Mouse (Mus musculus): ENCODE data around the gene Rnase11. TPM values are rescaled to one million over a fixed set of nuclear protein-coding genes. Genes with fewer than 3 reads are reported as not detected.
A peak's percentile ranks its signal among the peaks of the same experiment; 100 is the strongest.

Gene Rnase11
- polyA plus RNA-seq, 1 experiment: not detected

DNA sequence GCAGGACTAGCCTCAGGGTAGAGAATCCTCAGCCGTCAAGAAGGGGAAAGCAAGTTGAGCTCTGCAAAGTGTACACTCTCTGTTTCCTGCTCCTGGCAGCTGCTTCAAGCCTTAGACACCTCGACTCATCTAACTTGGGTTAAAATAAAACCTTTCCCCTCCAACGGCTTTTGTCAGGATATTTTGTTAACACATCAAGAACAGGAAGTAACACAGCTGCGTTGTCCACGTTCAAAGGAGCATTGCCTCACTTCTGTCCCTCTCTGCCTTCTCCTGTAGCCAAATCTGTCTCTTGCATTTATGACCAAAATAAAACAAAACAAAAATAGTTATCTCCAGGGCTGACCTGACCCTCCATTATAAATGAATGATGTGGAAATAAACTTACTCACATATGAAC lies 2.1 kb downstream of the Rnase11 start:
- H3K27me3 ChIP-seq (ENCODE audit: control insufficient read depth, insufficient read depth, insufficient read length): no peaks in the 10 kb centered on the region
- H3K4me3 ChIP-seq: no peak overlapping the region
- H3K79me2 ChIP-seq (ENCODE audit: control insufficient read depth, insufficient read depth): no peaks in the 10 kb centered on the region
- H3K4me2 ChIP-seq (ENCODE audit: low read depth): no peak overlapping the region
- TF ChIP-seq TCF12 (IDR thresholded peaks at IDR 0.05; ENCODE audit: insufficient read depth, poor library complexity, severe bottlenecking) (no peak), POLR2AphosphoS2 (IDR thresholded peaks at IDR 0.05; ENCODE audit: insufficient read length, low read depth) (no peak), CEBPB (IDR thresholded peaks at IDR 0.05; ENCODE audit: insufficient read depth, poor library complexity, severe bottlenecking) (no peak), SRF (IDR thresholded peaks at IDR 0.05; ENCODE audit: control insufficient read depth, insufficient read length, low read depth) (no peak), MAX (IDR thresholded peaks at IDR 0.05; ENCODE audit: low read depth) (no peak), MYOD1 (IDR thresholded peaks at IDR 0.05; ENCODE audit: control insufficient read depth in 1 of 3, insufficient read length in 2 of 3, low read depth in 2 of 3) (no peak), USF1 (IDR thresholded peaks at IDR 0.05; ENCODE audit: low read depth) (no peak), POLR2A (IDR thresholded peaks at IDR 0.05; ENCODE audit: insufficient read length, low read depth) (no peak)
- no peaks in the 10 kb centered on the region for H3K36me3 ChIP-seq (ENCODE audit: control insufficient read depth, insufficient read depth)
- H3ac ChIP-seq (ENCODE audit: control insufficient read depth, insufficient read length): no peak overlapping the region

DNA sequence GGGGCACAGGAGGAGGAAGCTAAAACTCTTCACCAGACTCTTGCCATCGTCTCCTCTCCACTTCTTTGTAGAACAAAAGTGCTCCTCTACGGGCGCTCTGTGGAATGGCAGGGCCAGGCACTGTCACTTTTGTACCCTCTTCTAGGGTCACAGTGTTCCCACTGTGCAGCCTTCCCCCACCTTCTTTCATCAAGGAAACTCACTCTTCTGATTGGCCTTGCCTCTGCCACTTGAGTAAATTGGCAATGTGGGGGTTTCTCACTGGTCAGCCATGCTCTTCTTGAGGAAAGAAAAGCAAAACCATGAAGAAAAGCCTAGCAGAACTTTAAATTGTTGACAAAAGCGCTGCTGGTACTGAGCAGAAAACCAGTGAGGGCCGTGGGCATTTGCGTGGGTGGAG lies 8.2 kb downstream of the Rnase11 start, which contains the start of gene Rnase9:
Rnase9 (minus strand) TSS at position 101 of the 400 bp plus-strand sequence.
- no peak for TF ChIP-seq SRF (IDR thresholded peaks at IDR 0.05; ENCODE audit: control insufficient read depth, insufficient read length, low read depth)
- no peak for TF ChIP-seq MYOG (IDR thresholded peaks at IDR 0.05; ENCODE audit: control insufficient read depth in 1 of 3, insufficient read depth in 1 of 3, insufficient read length in 2 of 3, low read depth in 2 of 3)
- TF ChIP-seq USF1 (IDR thresholded peaks at IDR 0.05; ENCODE audit: low read depth): no peak
- no peak for TF ChIP-seq TCF3 (IDR thresholded peaks at IDR 0.05; ENCODE audit: insufficient read length, low read depth)
- no peak for TF ChIP-seq E2F4 (IDR thresholded peaks at IDR 0.05; ENCODE audit: insufficient read depth)
- no peak for TF ChIP-seq TCF12 (IDR thresholded peaks at IDR 0.05; ENCODE audit: insufficient read depth, poor library complexity, severe bottlenecking)
- TF ChIP-seq CEBPB (IDR thresholded peaks at IDR 0.05; ENCODE audit: insufficient read depth, poor library complexity, severe bottlenecking): no peak
- TF ChIP-seq REST (IDR thresholded peaks at IDR 0.05; ENCODE audit: insufficient read depth, insufficient read length): no peak
- Histone ChIP-seq H3ac (ENCODE audit: control insufficient read depth, insufficient read length) (no peak within 1 kb of the TSS), H3K36me3 (ENCODE audit: control insufficient read depth, insufficient read depth) (no peaks in the 10 kb centered on the region), H3K79me2 (ENCODE audit: control insufficient read depth, insufficient read depth) (no peaks in the 10 kb centered on the region), H3K4me3 (no peak within 1 kb of the TSS), H3K4me2 (ENCODE audit: low read depth) (no peak within 1 kb of the TSS), H3K27me3 (ENCODE audit: control insufficient read depth, insufficient read depth, insufficient read length) (no peaks in the 10 kb centered on the region)

DNA sequence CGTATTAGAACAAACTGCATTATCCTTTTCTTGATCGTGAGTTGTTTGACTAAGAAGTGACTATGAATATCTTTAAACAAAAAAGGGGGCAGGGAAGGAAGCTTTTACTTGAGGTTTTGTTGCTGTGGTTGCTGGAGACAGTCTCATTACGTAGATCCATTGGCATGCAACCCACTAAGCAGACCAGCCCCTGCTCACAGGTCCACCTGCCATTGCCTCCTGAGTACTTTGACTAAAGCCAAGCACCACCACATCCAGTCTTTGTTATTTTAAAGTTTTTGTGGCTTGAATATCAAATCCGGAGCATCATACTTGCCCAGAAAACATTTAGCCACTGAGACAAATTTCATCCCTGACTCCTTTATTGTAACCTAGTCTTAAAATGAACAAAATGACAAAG lies 13.7 kb downstream of the Rnase11 start:
- peak in 2 of 3 experiments; percentile 48 to 51 for TF ChIP-seq MYOD1 (IDR thresholded peaks at IDR 0.05; ENCODE audit: control insufficient read depth in 1 of 3, insufficient read length in 2 of 3, low read depth in 2 of 3)
- TF ChIP-seq CEBPB (IDR thresholded peaks at IDR 0.05; ENCODE audit: insufficient read depth, poor library complexity, severe bottlenecking): no peak
- Histone ChIP-seq H3K4me2 (ENCODE audit: low read depth) (peak overlapping the region; percentile 18), H3K79me2 (ENCODE audit: control insufficient read depth, insufficient read depth) (no peaks in the 10 kb centered on the region), H3K27me3 (ENCODE audit: control insufficient read depth, insufficient read depth, insufficient read length) (no peaks in the 10 kb centered on the region), H3ac (ENCODE audit: control insufficient read depth, insufficient read length) (no peak overlapping the region), H3K36me3 (ENCODE audit: control insufficient read depth, insufficient read depth) (no peaks in the 10 kb centered on the region), H3K4me3 (no peak overlapping the region)

DNA sequence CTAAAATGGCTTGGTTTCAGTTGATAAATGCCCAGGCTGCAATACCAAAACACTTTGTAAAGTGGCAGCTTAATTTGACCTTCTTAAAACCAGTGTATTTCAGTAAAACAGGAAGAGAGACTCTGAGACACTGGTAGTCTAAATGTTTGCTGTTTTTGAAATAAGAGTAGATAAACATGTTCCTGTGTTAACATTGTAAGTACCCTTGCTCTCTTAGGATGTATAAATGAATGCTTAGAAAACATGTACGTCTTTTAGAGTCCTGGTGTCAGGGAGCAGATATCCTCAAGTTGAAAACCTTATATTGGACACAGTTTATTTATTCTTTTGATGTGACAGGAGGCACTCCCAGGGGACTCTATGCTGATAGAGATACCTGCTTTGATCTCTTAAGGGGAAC lies 14.8 kb downstream of the Rnase11 start:
- Histone ChIP-seq H3ac (ENCODE audit: control insufficient read depth, insufficient read length) (no peak overlapping the region), H3K36me3 (ENCODE audit: control insufficient read depth, insufficient read depth) (no peaks in the 10 kb centered on the region), H3K4me3 (no peak overlapping the region), H3K4me2 (ENCODE audit: low read depth) (no peak overlapping the region), H3K79me2 (ENCODE audit: control insufficient read depth, insufficient read depth) (no peaks in the 10 kb centered on the region), H3K27me3 (ENCODE audit: control insufficient read depth, insufficient read depth, insufficient read length) (no peaks in the 10 kb centered on the region)
- TF ChIP-seq MYOD1 (IDR thresholded peaks at IDR 0.05; ENCODE audit: control insufficient read depth in 1 of 3, insufficient read length in 2 of 3, low read depth in 2 of 3): no peak
- TF ChIP-seq POLR2A (IDR thresholded peaks at IDR 0.05; ENCODE audit: insufficient read length, low read depth): no peak
- TF ChIP-seq E2F4 (IDR thresholded peaks at IDR 0.05; ENCODE audit: insufficient read depth): no peak
- no peak for TF ChIP-seq TCF12 (IDR thresholded peaks at IDR 0.05; ENCODE audit: insufficient read depth, poor library complexity, severe bottlenecking)
- TF ChIP-seq TCF3 (IDR thresholded peaks at IDR 0.05; ENCODE audit: insufficient read length, low read depth): no peak
- TF ChIP-seq MYOG (IDR thresholded peaks at IDR 0.05; ENCODE audit: control insufficient read depth in 1 of 3, insufficient read depth in 1 of 3, insufficient read length in 2 of 3, low read depth in 2 of 3): no peak
- TF ChIP-seq POLR2AphosphoS2 (IDR thresholded peaks at IDR 0.05; ENCODE audit: insufficient read length, low read depth): no peak
- no peak for TF ChIP-seq USF1 (IDR thresholded peaks at IDR 0.05; ENCODE audit: low read depth)
- TF ChIP-seq REST (IDR thresholded peaks at IDR 0.05; ENCODE audit: insufficient read depth, insufficient read length): no peak
- no peak for TF ChIP-seq SRF (IDR thresholded peaks at IDR 0.05; ENCODE audit: control insufficient read depth, insufficient read length, low read depth)
- TF ChIP-seq MAX (IDR thresholded peaks at IDR 0.05; ENCODE audit: low read depth): no peak
- TF ChIP-seq CEBPB (IDR thresholded peaks at IDR 0.05; ENCODE audit: insufficient read depth, poor library complexity, severe bottlenecking): no peak

DNA sequence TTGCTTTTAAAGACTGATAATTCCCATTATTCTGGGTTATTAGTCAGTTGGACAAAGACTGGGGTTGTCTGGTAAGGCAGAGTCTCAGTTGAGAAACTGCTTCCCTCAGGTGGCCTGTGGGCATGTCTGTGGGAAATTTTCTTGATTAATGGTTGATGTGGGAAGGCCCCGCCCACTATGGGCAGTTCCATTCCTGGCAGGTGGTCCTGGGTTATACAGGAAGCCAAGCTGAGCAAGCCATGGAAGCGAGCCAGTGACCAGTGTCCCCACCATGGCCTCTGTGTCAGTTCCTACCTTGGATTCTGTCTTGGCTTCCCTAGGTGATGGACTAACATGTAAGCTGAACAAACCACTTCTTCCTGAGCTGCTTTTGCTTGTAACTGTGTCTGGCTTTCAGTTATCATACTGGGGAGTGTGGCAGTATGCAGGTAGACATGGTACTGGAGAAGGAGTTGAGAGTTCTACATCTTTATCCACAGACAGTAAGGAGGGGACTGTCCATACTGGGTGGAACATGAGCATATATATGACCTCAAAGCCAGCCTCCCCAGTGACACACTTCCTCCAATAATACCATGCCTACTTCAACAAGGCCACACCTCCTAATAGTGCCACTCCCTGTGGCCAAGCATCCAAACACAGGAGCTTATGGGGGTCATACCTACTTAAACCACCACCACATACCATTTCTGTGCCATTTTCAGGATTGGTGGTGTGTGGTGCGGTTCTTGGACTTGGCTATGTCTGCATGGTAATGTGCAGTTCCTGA lies 22.4 kb downstream of the Rnase11 start:
- Histone ChIP-seq H3ac (ENCODE audit: control insufficient read depth, insufficient read length) (no peak overlapping the region), H3K27me3 (ENCODE audit: control insufficient read depth, insufficient read depth, insufficient read length) (no peaks in the 10 kb centered on the region), H3K79me2 (ENCODE audit: control insufficient read depth, insufficient read depth) (no peaks in the 10 kb centered on the region), H3K4me2 (ENCODE audit: low read depth) (no peak overlapping the region), H3K36me3 (ENCODE audit: control insufficient read depth, insufficient read depth) (no peaks in the 10 kb centered on the region), H3K4me3 (no peak overlapping the region)
- no peak for TF ChIP-seq MYOG (IDR thresholded peaks at IDR 0.05; ENCODE audit: control insufficient read depth in 1 of 3, insufficient read depth in 1 of 3, insufficient read length in 2 of 3, low read depth in 2 of 3)
- TF ChIP-seq MYOD1 (IDR thresholded peaks at IDR 0.05; ENCODE audit: control insufficient read depth in 1 of 3, insufficient read length in 2 of 3, low read depth in 2 of 3): no peak
- TF ChIP-seq SRF (IDR thresholded peaks at IDR 0.05; ENCODE audit: control insufficient read depth, insufficient read length, low read depth): no peak
- no peak for TF ChIP-seq MAX (IDR thresholded peaks at IDR 0.05; ENCODE audit: low read depth)
- no peak for TF ChIP-seq TCF3 (IDR thresholded peaks at IDR 0.05; ENCODE audit: insufficient read length, low read depth)
- TF ChIP-seq POLR2A (IDR thresholded peaks at IDR 0.05; ENCODE audit: insufficient read length, low read depth): no peak
- no peak for TF ChIP-seq CEBPB (IDR thresholded peaks at IDR 0.05; ENCODE audit: insufficient read depth, poor library complexity, severe bottlenecking)
- no peak for TF ChIP-seq TCF12 (IDR thresholded peaks at IDR 0.05; ENCODE audit: insufficient read depth, poor library complexity, severe bottlenecking)
- no peak for TF ChIP-seq POLR2AphosphoS2 (IDR thresholded peaks at IDR 0.05; ENCODE audit: insufficient read length, low read depth)
- TF ChIP-seq E2F4 (IDR thresholded peaks at IDR 0.05; ENCODE audit: insufficient read depth): no peak
- TF ChIP-seq USF1 (IDR thresholded peaks at IDR 0.05; ENCODE audit: low read depth): no peak
- no peak for TF ChIP-seq REST (IDR thresholded peaks at IDR 0.05; ENCODE audit: insufficient read depth, insufficient read length)

Data from myocyte (in vitro differentiated cells).